Mouse (Mus musculus) limb, embryonic 15.5 days (tissue): ENCODE data around the gene Celsr1. TPM values are rescaled to one million over a fixed set of nuclear protein-coding genes. Genes with fewer than 3 reads are reported as not detected.

Experiments used
- ATAC-seq: fragments of 200-750 bp; cut with Nextera tagmentation; 2 replicates; pipeline ENCODE4 v1.8.0; 2017; ENCODE audit warnings: low read depth, moderate TSS enrichment; ENCODE audit not compliant: insufficient number of reproducible peaks, low FRiP score, low TSS enrichment
- H3K27ac ChIP-seq: fragments of 300-500 bp; sonication (generic); 2 replicates; pipeline ENCODE4 v1.5.1; 2015; ENCODE audit warnings: moderate library complexity, mild to moderate bottlenecking, inconsistent platforms
- H3K27me3 ChIP-seq: fragments of 300-500 bp; sonication (generic); 2 replicates; pipeline ENCODE4 v1.6.1; 2015; ENCODE audit warnings: inconsistent platforms
- H3K36me3 ChIP-seq: fragments of 300-500 bp; sonication (generic); 2 replicates; pipeline ENCODE4 v1.6.1; 2015; ENCODE audit warnings: inconsistent platforms
- H3K4me1 ChIP-seq: fragments of 300-500 bp; sonication (generic); 2 replicates; pipeline ENCODE4 v1.6.1; 2015; ENCODE audit warnings: inconsistent platforms
- H3K4me2 ChIP-seq: fragments of 300-500 bp; sonication (generic); 2 replicates; pipeline ENCODE4 v1.6.1; 2015; ENCODE audit warnings: mild to moderate bottlenecking, inconsistent platforms
- H3K4me3 ChIP-seq: fragments of 300-500 bp; sonication (generic); 2 replicates; pipeline ENCODE4 v1.5.1; 2015; ENCODE audit warnings: mild to moderate bottlenecking, inconsistent platforms
- H3K9ac ChIP-seq: fragments of 300-500 bp; sonication (generic); 2 replicates; pipeline ENCODE4 v1.6.1; 2015; ENCODE audit warnings: inconsistent platforms
- H3K9me3 ChIP-seq: fragments of 300-500 bp; sonication (generic); 2 replicates; pipeline ENCODE4 v1.6.1; 2016; ENCODE audit warnings: inconsistent platforms
- WGBS: fragments of 180-500 bp; shearing (Covaris S2); methylation state at CpG from one replicate; pipeline ENCODE4 v1.1.7; 2015; 5-methylcytosine and 5-hydroxymethylcytosine counted together
- polyA plus RNA-seq: library from polyadenylated mRNA; unstranded; fragments of >200 nt; fragmentation: Nextera tagmentation; extraction: Ambion mirVana; gene quantifications from 2 replicates; pipeline ENCODE4 v1.2.1, GENCODE M21; 2015

The Celsr1 gene
- polyA plus RNA-seq, 1 experiment from 2014 or later = 3.6 TPM

- Histone ChIP-seq H3K9me3 (no peaks in the 10 kb centered on the region), H3K27ac (no peak overlapping the region), H3K36me3 (peaks cover 70% of the 10 kb centered on the region), H3K27me3 (no peaks in the 10 kb centered on the region), H3K4me1 (no peaks in the 10 kb centered on the region), H3K4me2 (no peak overlapping the region), H3K9ac (no peak overlapping the region), H3K4me3 (no peak overlapping the region)
- no peak for ATAC-seq
- WGBS = 77% methylated on average over 6 of the region's 6 CpGs
These were observed 134.2 kb downstream of the Celsr1 start for GRCm38 (mm10) chr15:85899396-85899795.

DNA sequence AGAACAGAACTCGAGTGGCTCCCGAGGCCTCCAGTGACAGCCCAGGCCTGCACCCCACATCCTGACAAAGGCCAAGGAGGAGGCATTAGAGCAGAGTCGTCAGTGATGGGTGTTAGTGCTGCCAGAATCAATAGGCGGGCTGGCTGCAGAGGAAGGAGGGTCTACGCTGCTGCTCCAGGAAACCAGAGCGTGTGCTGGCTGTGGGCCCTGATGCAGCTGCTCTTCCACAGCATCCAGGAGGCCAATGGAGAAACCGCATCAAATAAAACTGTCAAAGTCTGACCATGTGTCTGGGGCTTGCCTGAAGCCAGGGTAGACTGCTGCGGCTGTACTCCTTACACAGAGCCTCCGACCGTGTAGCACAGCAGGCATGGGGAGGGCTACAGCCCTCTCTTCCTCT lies 136.5 kb downstream of the Celsr1 start:
- Histone ChIP-seq H3K9ac (no peak overlapping the region), H3K27me3 (no peaks in the 10 kb centered on the region), H3K27ac (no peak overlapping the region), H3K4me3 (no peak overlapping the region), H3K4me2 (no peak overlapping the region), H3K4me1 (no peaks in the 10 kb centered on the region), H3K9me3 (no peaks in the 10 kb centered on the region), H3K36me3 (peaks cover 89% of the 10 kb centered on the region)
- ATAC-seq = no peak
- 85% methylated on average over 10 of the region's 10 CpGs for WGBS

DNA sequence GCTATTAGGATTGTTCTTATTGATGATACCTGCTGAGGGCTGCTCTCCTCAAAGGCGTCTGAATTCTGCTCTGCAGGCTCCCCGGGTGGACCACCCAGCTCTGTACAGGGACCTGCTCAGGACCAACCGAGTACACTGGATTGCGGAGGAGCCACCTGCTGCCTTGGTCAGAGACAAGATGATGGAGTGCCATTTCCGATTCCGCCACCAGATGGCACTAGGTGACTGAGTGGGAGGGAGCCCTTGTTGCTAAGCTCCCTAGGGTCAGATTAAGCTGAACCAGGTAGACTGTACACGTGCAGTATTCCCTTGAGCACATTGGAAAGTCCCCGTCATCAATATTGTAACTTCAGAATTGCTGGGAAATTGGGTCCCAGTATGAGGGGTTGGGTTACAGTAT lies 137.3 kb downstream of the Celsr1 start:
- Histone ChIP-seq H3K4me2 (no peak overlapping the region), H3K9ac (no peak overlapping the region), H3K4me1 (no peaks in the 10 kb centered on the region), H3K9me3 (no peaks in the 10 kb centered on the region), H3K4me3 (no peak overlapping the region), H3K36me3 (peaks cover 93% of the 10 kb centered on the region), H3K27me3 (no peaks in the 10 kb centered on the region), H3K27ac (no peak overlapping the region)
- WGBS = 13% methylated on average over 8 of the region's 8 CpGs
- ATAC-seq = no peak

DNA sequence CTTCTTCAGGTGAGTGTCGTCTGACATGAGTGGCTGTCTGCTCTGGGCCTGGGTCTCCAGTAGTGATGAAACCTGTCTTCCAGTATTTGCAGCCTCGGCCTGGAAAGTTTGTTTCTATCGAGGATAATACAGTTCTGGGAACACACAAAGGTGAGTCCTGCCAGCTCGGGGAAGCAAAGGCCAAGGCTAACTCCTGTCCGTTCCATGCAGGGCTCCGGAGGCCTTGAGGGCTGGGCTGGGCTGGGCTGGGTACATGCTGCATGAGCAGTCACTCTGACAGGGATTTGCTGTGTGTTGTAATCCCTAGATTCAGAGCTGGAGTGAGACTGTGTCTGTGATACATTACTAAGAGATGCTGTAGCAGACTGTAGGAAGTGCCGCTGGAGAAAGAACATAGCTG lies 139.7 kb downstream of the Celsr1 start:
- Histone ChIP-seq H3K36me3 (peaks cover 92% of the 10 kb centered on the region), H3K4me2 (no peak overlapping the region), H3K4me3 (no peak overlapping the region), H3K9ac (no peak overlapping the region), H3K4me1 (no peaks in the 10 kb centered on the region), H3K27me3 (no peaks in the 10 kb centered on the region), H3K27ac (no peak overlapping the region), H3K9me3 (no peaks in the 10 kb centered on the region)
- WGBS = 86% methylated on average over 7 of the region's 7 CpGs
- no peak for ATAC-seq

DNA sequence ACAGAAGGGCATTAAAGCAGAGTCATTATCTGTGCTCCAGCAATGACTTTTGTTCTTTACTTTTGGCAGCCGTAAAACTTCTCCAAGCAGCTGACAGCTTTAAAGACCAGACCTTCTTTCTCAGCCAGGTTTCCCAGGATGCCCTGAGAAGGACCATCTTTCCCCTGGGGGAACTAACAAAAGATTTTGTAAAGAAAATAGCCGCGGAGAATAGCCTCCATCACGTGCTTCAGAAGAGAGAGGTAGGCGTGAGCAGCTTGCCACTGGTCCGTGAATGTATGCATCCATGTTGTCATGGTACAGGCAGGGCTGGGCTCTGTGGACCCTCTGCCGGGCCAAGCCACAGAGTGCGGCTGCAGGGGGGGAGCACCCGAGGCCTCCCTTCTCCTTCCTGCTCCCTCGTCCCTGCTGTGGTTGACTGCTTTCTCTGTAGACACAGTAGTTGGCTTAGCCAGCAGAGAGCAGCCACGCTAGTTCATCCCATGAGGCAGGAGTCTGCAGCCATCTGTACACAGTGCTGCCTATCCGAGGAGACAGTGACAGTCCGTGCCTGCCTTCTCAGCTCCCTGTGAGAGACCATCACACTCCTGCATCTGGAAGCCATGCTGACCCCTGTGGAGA lies 141.0 kb downstream of the Celsr1 start:
- H3K27me3 ChIP-seq = no peaks in the 10 kb centered on the region
- no peaks in the 10 kb centered on the region for H3K4me1 ChIP-seq
- H3K36me3 ChIP-seq = peaks cover 88% of the 10 kb centered on the region
- no peak overlapping the region for H3K27ac ChIP-seq
- 74% methylated on average over 13 of the region's 13 CpGs for WGBS
- no peak overlapping the region for H3K4me2 ChIP-seq
- H3K9ac ChIP-seq = no peak overlapping the region
- ATAC-seq = no peak
- H3K9me3 ChIP-seq = no peaks in the 10 kb centered on the region
- no peak overlapping the region for H3K4me3 ChIP-seq

DNA sequence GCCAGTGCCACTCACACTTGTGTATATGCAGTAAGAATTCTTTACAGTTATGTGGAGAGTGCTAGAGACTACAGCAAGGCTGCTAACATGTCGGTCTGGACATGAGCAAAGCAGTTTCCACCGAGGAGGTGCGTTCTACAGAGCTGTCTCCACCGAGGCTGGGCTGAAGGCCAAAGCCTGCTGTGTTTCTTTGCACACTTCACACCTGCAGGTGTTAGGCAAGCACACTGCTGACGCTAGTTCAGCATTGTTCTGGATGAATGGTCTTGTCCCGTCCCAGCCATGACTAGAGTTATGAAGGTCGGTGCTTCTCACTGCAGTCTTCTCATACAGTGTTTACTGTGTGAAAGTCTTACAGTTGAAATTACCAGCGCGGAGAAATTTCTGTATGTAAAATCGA lies 141.6 kb downstream of the Celsr1 start:
- H3K9ac ChIP-seq = no peak overlapping the region
- no peaks in the 10 kb centered on the region for H3K9me3 ChIP-seq
- H3K36me3 ChIP-seq = peaks cover 81% of the 10 kb centered on the region
- ATAC-seq = no peak
- H3K4me3 ChIP-seq = no peak overlapping the region
- H3K4me2 ChIP-seq = no peak overlapping the region
- no peaks in the 10 kb centered on the region for H3K4me1 ChIP-seq
- H3K27ac ChIP-seq = no peak overlapping the region
- 78% methylated on average over 10 of the region's 10 CpGs for WGBS
- H3K27me3 ChIP-seq = no peaks in the 10 kb centered on the region

- Histone ChIP-seq H3K9me3 (no peaks in the 10 kb centered on the region), H3K27me3 (no peaks in the 10 kb centered on the region), H3K4me3 (no peak overlapping the region), H3K27ac (no peak overlapping the region), H3K4me1 (no peaks in the 10 kb centered on the region), H3K9ac (no peak overlapping the region), H3K4me2 (no peak overlapping the region), H3K36me3 (peaks cover 73% of the 10 kb centered on the region)
- WGBS = 92% methylated on average over 4 of the region's 4 CpGs
- ATAC-seq = no peak
These were observed 144.3 kb downstream of the Celsr1 start for GRCm38 (mm10) chr15:85889235-85889634.

- peaks cover 61% of the 10 kb centered on the region for H3K36me3 ChIP-seq
- no peak overlapping the region for H3K9ac ChIP-seq
- no peaks in the 10 kb centered on the region for H3K4me1 ChIP-seq
- WGBS = 87% methylated on average over 5 of the region's 5 CpGs
- H3K4me2 ChIP-seq = no peak overlapping the region
- H3K9me3 ChIP-seq = no peaks in the 10 kb centered on the region
- H3K27me3 ChIP-seq = no peaks in the 10 kb centered on the region
- no peak overlapping the region for H3K27ac ChIP-seq
- no peak overlapping the region for H3K4me3 ChIP-seq
- ATAC-seq = no peak
These were observed 148.0 kb downstream of the Celsr1 start for GRCm38 (mm10) chr15:85885606-85886005.

- no peak; the same call in 1 of the 2 replicates for ATAC-seq
- WGBS = under 1% methylated on average over 18 of the region's 18 CpGs
These were observed 154.1 kb downstream of the Celsr1 start for GRCm38 (mm10) chr15:85879498-85879895.

DNA sequence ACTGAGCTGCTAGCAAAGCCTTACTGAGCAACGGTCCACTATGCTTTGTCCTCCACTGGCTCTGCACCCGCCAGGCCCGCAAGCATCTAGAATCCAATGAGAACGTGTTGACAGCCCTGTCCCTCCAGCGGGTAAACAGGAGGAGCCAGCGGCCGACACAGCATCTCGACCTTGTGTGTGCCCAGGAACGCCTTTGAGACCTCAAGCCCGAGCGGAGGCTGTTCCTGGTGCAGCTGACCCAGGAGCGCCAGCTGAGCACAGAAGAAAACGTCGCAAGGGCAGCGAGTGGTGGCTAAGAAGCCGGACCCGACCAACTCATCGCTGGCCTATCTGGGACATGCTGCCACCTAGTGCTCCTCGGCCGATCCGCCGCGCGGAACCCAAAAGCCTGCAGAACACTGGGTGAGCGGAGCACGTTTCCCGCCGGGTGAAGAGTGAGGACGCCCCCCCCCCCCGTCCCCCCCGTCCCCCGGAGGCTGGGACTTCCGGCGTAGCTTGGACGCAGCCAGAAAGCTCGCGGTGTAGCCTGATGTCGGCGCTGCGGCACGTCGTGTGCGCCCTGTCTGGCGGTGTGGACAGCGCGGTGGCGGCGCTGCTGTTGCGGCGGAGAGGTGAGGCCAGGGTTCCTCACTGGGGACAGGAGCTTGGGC lies 154.6 kb downstream of the Celsr1 start, which contains the start of gene Trmu:
Trmu (plus strand) TSS at position 465 of the 650 bp plus-strand sequence.
- H3K36me3 ChIP-seq = peaks cover 50% of the 10 kb centered on the region
- H3K9me3 ChIP-seq = no peaks in the 10 kb centered on the region
- peak; percentile 93 for ATAC-seq
- H3K4me3 ChIP-seq = peak within 1 kb of the TSS; percentile 87
- peaks cover 7% of the 10 kb centered on the region; the same call in 1 of the 2 replicates for H3K4me1 ChIP-seq
- peak within 1 kb of the TSS; percentile 91 for H3K9ac ChIP-seq
- no peaks in the 10 kb centered on the region for H3K27me3 ChIP-seq
- under 1% methylated on average over 50 of the region's 50 CpGs for WGBS
- H3K4me2 ChIP-seq = peak within 1 kb of the TSS; percentile 85
- peak within 1 kb of the TSS; percentile 88 for H3K27ac ChIP-seq

More at GRCm38 (mm10) chr15:85879498-85879895, 154.1 kb downstream of the Celsr1 start:
- H3K9me3 ChIP-seq = no peaks in the 10 kb centered on the region
- no peaks in the 10 kb centered on the region for H3K27me3 ChIP-seq
- H3K27ac ChIP-seq = peak overlapping the region; percentile 88
- peak overlapping the region; percentile 91 for H3K9ac ChIP-seq
- H3K36me3 ChIP-seq = peaks cover 50% of the 10 kb centered on the region
- H3K4me3 ChIP-seq = peak overlapping the region; percentile 87
- H3K4me2 ChIP-seq = peak overlapping the region; percentile 85
- peaks cover 7% of the 10 kb centered on the region; the same call in 1 of the 2 replicates for H3K4me1 ChIP-seq

- Histone ChIP-seq H3K27ac (no peak overlapping the region), H3K36me3 (peaks cover 48% of the 10 kb centered on the region), H3K4me2 (no peak overlapping the region), H3K9me3 (no peaks in the 10 kb centered on the region), H3K4me1 (peaks cover 7% of the 10 kb centered on the region; the same call in 1 of the 2 replicates), H3K9ac (no peak overlapping the region), H3K27me3 (no peaks in the 10 kb centered on the region), H3K4me3 (no peak overlapping the region)
- WGBS = 91% methylated on average over 7 of the region's 7 CpGs
- ATAC-seq = no peak
These were observed 156.2 kb downstream of the Celsr1 start for GRCm38 (mm10) chr15:85877336-85877735.

DNA sequence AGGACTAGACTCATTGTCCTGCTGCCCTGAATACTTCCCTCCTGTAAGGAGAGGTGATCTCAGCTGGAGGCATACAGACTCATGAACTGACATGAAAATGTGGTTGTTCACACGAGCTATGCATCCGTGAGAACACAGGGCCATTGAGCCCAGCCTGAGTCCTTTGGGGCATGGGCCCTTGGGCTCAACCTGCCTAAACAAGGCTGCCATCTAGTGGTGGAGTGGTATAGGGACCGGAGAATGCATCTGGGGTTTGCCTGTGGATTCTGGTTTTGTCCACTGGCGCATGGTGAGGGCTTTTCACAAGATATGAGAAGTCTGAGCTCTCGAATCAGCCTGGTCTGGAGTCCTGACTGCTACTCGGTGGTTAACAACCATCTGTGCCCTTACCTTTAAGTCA lies 165.9 kb downstream of the Celsr1 start:
- 51% methylated on average over 6 of the region's 6 CpGs for WGBS
- Histone ChIP-seq H3K4me2 (no peak overlapping the region), H3K27ac (no peak overlapping the region), H3K9ac (no peak overlapping the region), H3K4me3 (no peak overlapping the region), H3K4me1 (no peaks in the 10 kb centered on the region), H3K36me3 (peaks cover 86% of the 10 kb centered on the region), H3K9me3 (no peaks in the 10 kb centered on the region), H3K27me3 (no peaks in the 10 kb centered on the region)
- no peak for ATAC-seq
